Mouse (Mus musculus): ENCODE data around the gene Smtnl2.
"Not testable (repeated sequence)": the region's sequence is repeated elsewhere in the genome, so short reads cannot be mapped to it uniquely, and the experiment has no call there.

Gene Smtnl2

GRCm38 (mm10) chr11:72411093-72411921 lies at the start of gene Smtnl2:
Gene Smtnl2 (minus strand): TSS chr11:72411713.
- peak; percentile 92 to 93 for DNase-seq (ENCODE audit: low spot score in 2 of 2)

- no peak for DNase-seq (ENCODE audit: low spot score in 2 of 2)
Measured at GRCm38 (mm10) chr11:72458502-72458901, 47.0 kb upstream of the Smtnl2 start.

- DNase-seq (ENCODE audit: low spot score in 2 of 2), result peak; percentile 72 to 90
Measured at GRCm38 (mm10) chr11:72457995-72458496, 46.5 kb upstream of the Smtnl2 start.

GRCm38 (mm10) chr11:72455694-72456093 lies 44.2 kb upstream of the Smtnl2 start:
- no peak for DNase-seq (ENCODE audit: low spot score in 2 of 2)

GRCm38 (mm10) chr11:72453105-72453953 lies 41.8 kb upstream of the Smtnl2 start:
- DNase-seq (ENCODE audit: low spot score in 2 of 2), result no peak

GRCm38 (mm10) chr11:72452140-72452665 lies 40.7 kb upstream of the Smtnl2 start:
- DNase-seq (ENCODE audit: low spot score in 2 of 2), result no peak

GRCm38 (mm10) chr11:72447475-72447874 lies 36.0 kb upstream of the Smtnl2 start:
- DNase-seq (ENCODE audit: low spot score in 2 of 2), result no peak

GRCm38 (mm10) chr11:72446311-72447105 lies 35.0 kb upstream of the Smtnl2 start:
- no peak for DNase-seq (ENCODE audit: low spot score in 2 of 2)

GRCm38 (mm10) chr11:72440965-72441664 lies 29.6 kb upstream of the Smtnl2 start, which contains the start of gene Mybbp1a:
Gene Mybbp1a (plus strand): TSS chr11:72441355.
- peak; percentile 93 to 98 for DNase-seq (ENCODE audit: low spot score in 2 of 2)

- DNase-seq (ENCODE audit: low spot score in 2 of 2), result not testable (repeated sequence)
Measured at GRCm38 (mm10) chr11:72440597-72440964, 29.1 kb upstream of the Smtnl2 start.

GRCm38 (mm10) chr11:72438411-72438810 lies 26.9 kb upstream of the Smtnl2 start:
- DNase-seq (ENCODE audit: low spot score in 2 of 2), result no peak

GRCm38 (mm10) chr11:72436756-72437650 lies 25.5 kb upstream of the Smtnl2 start:
- no peak for DNase-seq (ENCODE audit: low spot score in 2 of 2)

GRCm38 (mm10) chr11:72436271-72436670 lies 24.8 kb upstream of the Smtnl2 start:
- DNase-seq (ENCODE audit: low spot score in 2 of 2), result no peak

- peak; percentile 50 to 65 for DNase-seq (ENCODE audit: low spot score in 2 of 2)
Measured at GRCm38 (mm10) chr11:72435694-72436045, 24.2 kb upstream of the Smtnl2 start.

- no peak for DNase-seq (ENCODE audit: low spot score in 2 of 2)
Measured at GRCm38 (mm10) chr11:72434963-72435693, 23.6 kb upstream of the Smtnl2 start, which contains the start of gene Ggt6. Gene Ggt6 (plus strand): TSS chr11:72435526.

GRCm38 (mm10) chr11:72430311-72431068 lies 19.0 kb upstream of the Smtnl2 start:
- DNase-seq (ENCODE audit: low spot score in 2 of 2), result not testable (repeated sequence)

- DNase-seq (ENCODE audit: low spot score in 2 of 2), result peak; percentile 77 to 86
Measured at GRCm38 (mm10) chr11:72429288-72429690, 17.8 kb upstream of the Smtnl2 start.

GRCm38 (mm10) chr11:72428694-72429093 lies 17.2 kb upstream of the Smtnl2 start:
- DNase-seq (ENCODE audit: low spot score in 2 of 2), result peak; percentile 79 to 91
